Mouse (Mus musculus) forebrain, embryonic 13.5 days (tissue): ENCODE data around the gene Zcchc13. TPM values are rescaled to one million over a fixed set of nuclear protein-coding genes. Genes with fewer than 3 reads are reported as not detected.
"Not testable (repeated sequence)": the region's sequence is repeated elsewhere in the genome, so short reads cannot be mapped to it uniquely, and the experiment has no call there.

Experiments used
- ATAC-seq: fragments of 200-750 bp; cut with Nextera tagmentation; 2 replicates; pipeline ENCODE4 v1.8.0; 2017
- H3K27ac ChIP-seq: fragments of 300-500 bp; sonication (generic); 2 replicates; pipeline ENCODE4 v1.5.1; 2015; ENCODE audit warnings: inconsistent platforms, mild to moderate bottlenecking, moderate library complexity
- H3K27me3 ChIP-seq: fragments of 300-500 bp; sonication (generic); 2 replicates; pipeline ENCODE4 v1.6.1; 2015; ENCODE audit warnings: mild to moderate bottlenecking, inconsistent platforms
- H3K36me3 ChIP-seq: fragments of 300-500 bp; sonication (generic); 2 replicates; pipeline ENCODE4 v1.6.1; 2015; ENCODE audit warnings: mild to moderate bottlenecking, inconsistent platforms; ENCODE audit not compliant: poor library complexity, severe bottlenecking
- H3K4me1 ChIP-seq: fragments of 300-500 bp; sonication (generic); 2 replicates; pipeline ENCODE4 v1.6.1; 2015; ENCODE audit warnings: inconsistent platforms
- H3K4me2 ChIP-seq: fragments of 300-500 bp; sonication (generic); 2 replicates; pipeline ENCODE4 v1.6.1; 2015; ENCODE audit warnings: inconsistent platforms, mild to moderate bottlenecking, moderate library complexity
- H3K4me3 ChIP-seq: fragments of 300-500 bp; sonication (generic); 2 replicates; pipeline ENCODE4 v1.5.1; 2015; ENCODE audit warnings: mild to moderate bottlenecking, inconsistent platforms
- H3K9ac ChIP-seq: fragments of 300-500 bp; sonication (generic); 2 replicates; pipeline ENCODE4 v1.6.1; 2015; ENCODE audit warnings: mild to moderate bottlenecking, inconsistent platforms
- H3K9me3 ChIP-seq: fragments of 300-500 bp; sonication (generic); replicated peaks from 2 replicates; pipeline ENCODE4 v1.6.1; 2016; ENCODE audit warnings: inconsistent platforms
- WGBS: fragments of 180-500 bp; shearing (Covaris S2); methylation state at CpG from one replicate; pipeline ENCODE4 v1.1.7; 2015; 5-methylcytosine and 5-hydroxymethylcytosine counted together
- polyA plus RNA-seq: library from polyadenylated mRNA; unstranded; fragments of >200 nt; fragmentation: Nextera tagmentation; extraction: Ambion mirVana; gene quantifications from 2 replicates; pipeline ENCODE4 v1.2.1, GENCODE M21; 2015

Gene Zcchc13
- polyA plus RNA-seq, 1 experiment from 2014 or later = not detected

DNA sequence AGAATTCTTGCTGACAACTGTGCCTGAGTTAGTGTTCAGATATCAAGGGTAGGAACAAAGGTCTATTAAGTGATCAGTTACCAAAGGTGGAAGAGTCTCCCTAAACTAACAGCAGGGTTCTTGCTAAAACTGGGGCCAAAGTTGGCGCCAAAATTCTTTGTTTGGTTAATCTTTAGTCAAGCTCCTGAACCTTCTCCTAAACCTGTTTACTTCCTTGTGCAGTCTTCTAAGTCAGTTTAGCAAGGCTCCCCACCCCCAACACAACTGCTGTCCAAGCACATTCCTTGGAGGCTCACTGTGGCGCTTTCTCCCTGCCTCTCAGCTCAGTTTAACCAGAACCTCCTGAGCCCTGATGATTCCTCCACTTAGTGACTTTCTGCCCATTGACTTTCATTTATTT lies 22.6 kb downstream of the Zcchc13 start:
- no peaks in the 10 kb centered on the region for H3K36me3 ChIP-seq
- ATAC-seq = no peak
- 25% methylated on average over 2 of the region's 2 CpGs for whole genome bisulfite sequencing

DNA sequence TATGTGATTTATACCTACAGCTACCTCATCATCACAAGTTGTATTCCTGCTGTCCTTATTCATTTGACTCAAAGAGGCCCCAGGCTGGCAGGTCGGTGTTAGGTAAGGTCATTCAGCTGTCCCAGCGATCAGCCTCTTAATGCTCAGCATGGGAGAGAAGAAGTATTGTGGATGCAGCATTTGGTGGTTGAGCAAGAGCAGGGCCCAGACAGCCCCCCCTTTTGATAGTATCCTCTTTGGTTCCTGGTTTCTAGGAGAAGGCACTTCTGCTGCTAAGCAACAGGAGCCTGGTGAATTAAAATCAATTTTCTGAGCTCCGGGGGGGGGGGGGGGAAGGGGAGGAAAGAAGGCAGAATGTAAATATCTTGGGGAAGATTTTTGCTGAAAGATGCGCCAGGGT lies 28.6 kb downstream of the Zcchc13 start:
- H3K27ac ChIP-seq = no peak overlapping the region
- H3K9ac ChIP-seq = no peak overlapping the region
- no peaks in the 10 kb centered on the region for H3K4me1 ChIP-seq
- ATAC-seq = no peak
- peaks cover 14% of the 10 kb centered on the region; the same call in 1 of the 2 replicates for H3K27me3 ChIP-seq
- H3K4me2 ChIP-seq = no peak overlapping the region
- no peak overlapping the region for H3K4me3 ChIP-seq
- no peaks in the 10 kb centered on the region for H3K9me3 ChIP-seq
- no peaks in the 10 kb centered on the region for H3K36me3 ChIP-seq
- WGBS = 35% methylated on average over 4 of the region's 4 CpGs

More for the DNA sequence above, 22.6 kb downstream of the Zcchc13 start:
- no peak overlapping the region for H3K4me3 ChIP-seq
- no peak overlapping the region for H3K9ac ChIP-seq
- peaks cover 14% of the 10 kb centered on the region; the same call in 1 of the 2 replicates for H3K27me3 ChIP-seq
- no peaks in the 10 kb centered on the region for H3K4me1 ChIP-seq
- H3K4me2 ChIP-seq = no peak overlapping the region
- H3K9me3 ChIP-seq = no peaks in the 10 kb centered on the region
- no peak overlapping the region for H3K27ac ChIP-seq

DNA sequence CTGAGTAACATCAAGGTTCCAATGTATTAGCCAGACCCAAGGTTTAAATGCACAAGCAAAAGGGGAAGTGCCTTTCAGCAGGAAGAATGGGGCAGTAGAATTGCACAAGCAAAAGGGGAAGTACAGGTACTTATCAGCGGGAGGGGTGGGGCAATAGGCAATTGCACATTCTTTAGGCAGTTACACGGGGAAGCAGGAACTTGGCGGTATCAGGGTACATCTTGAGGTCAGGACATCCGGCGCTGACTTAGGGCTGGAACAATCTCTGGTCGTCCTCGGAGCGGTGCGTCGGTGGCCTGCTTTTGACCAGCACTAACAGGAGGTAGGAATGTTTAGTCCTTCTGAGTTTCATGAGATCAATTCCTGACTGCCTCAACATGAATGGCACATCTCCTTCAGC lies 34.1 kb downstream of the Zcchc13 start:
- not testable (repeated sequence) for H3K9me3 ChIP-seq, H3K4me1 ChIP-seq, H3K27ac ChIP-seq, H3K9ac ChIP-seq, ATAC-seq, H3K4me3 ChIP-seq, H3K4me2 ChIP-seq, H3K36me3 ChIP-seq
- WGBS = 88% methylated on average over 10 of the region's 10 CpGs
- peaks cover 11% of the 10 kb centered on the region; the same call in 1 of the 2 replicates for H3K27me3 ChIP-seq

- Histone ChIP-seq H3K9ac (no peak overlapping the region), H3K27ac (no peak overlapping the region), H3K4me2 (no peak overlapping the region), H3K27me3 (peaks cover 18% of the 10 kb centered on the region; the same call in 1 of the 2 replicates), H3K9me3 (no peaks in the 10 kb centered on the region), H3K4me3 (no peak overlapping the region), H3K4me1 (no peaks in the 10 kb centered on the region), H3K36me3 (no peaks in the 10 kb centered on the region)
- no peak for ATAC-seq
Observed at GRCm38 (mm10) chrX:103670245-103670644, 39.9 kb downstream of the Zcchc13 start.

- no peaks in the 10 kb centered on the region for H3K9me3 ChIP-seq
- no peak for ATAC-seq
- no peak overlapping the region for H3K9ac ChIP-seq
Observed at GRCm38 (mm10) chrX:103673761-103674160, 43.4 kb downstream of the Zcchc13 start.

GRCm38 (mm10) chrX:103674674-103675073 lies 44.3 kb downstream of the Zcchc13 start:
- no peak for ATAC-seq
- no peak overlapping the region for H3K4me3 ChIP-seq
- 31% methylated on average over 2 of the region's 2 CpGs for WGBS

More at GRCm38 (mm10) chrX:103673761-103674160, 43.4 kb downstream of the Zcchc13 start:
- 84% methylated on average over 3 of the region's 3 CpGs for WGBS
- no peaks in the 10 kb centered on the region for H3K4me1 ChIP-seq
- no peak overlapping the region for H3K4me2 ChIP-seq
- no peak overlapping the region for H3K4me3 ChIP-seq
- H3K36me3 ChIP-seq = no peaks in the 10 kb centered on the region
- no peak overlapping the region for H3K27ac ChIP-seq
- H3K27me3 ChIP-seq = peaks cover 22% of the 10 kb centered on the region; the same call in 1 of the 2 replicates

More at GRCm38 (mm10) chrX:103674674-103675073, 44.3 kb downstream of the Zcchc13 start:
- Histone ChIP-seq H3K4me2 (no peak overlapping the region), H3K4me1 (no peaks in the 10 kb centered on the region), H3K9ac (no peak overlapping the region), H3K27ac (no peak overlapping the region), H3K36me3 (no peaks in the 10 kb centered on the region), H3K9me3 (no peaks in the 10 kb centered on the region), H3K27me3 (peaks cover 26% of the 10 kb centered on the region; the same call in 1 of the 2 replicates)

Other genes starting within 250 kb of the Zcchc13 start
- 0.38 and 0.77 TPM in 2 replicates for gene Tsx, start 216.1 kb upstream of the Zcchc13 start, polyA plus RNA-seq
- not detected in 2 replicates for gene Gm26992, start 208.6 kb upstream of the Zcchc13 start, polyA plus RNA-seq
- gene Slc16a2, start 191.4 kb downstream of the Zcchc13 start, polyA plus RNA-seq = 14.4 and 16.8 TPM in 2 replicates